Mouse (Mus musculus) MEL (cell line): Measurements from ENCODE around the gene Bri3bp. TPM values are rescaled to one million over a fixed set of nuclear protein-coding genes. Genes with fewer than 3 reads are reported as not detected.

ENCODE experiments used
- DNase-seq: peaks from one replicate; pipeline ENCODE4 v3.0.0; 2011; ENCODE audit warnings: low read depth, low spot score
- H3K27ac ChIP-seq: 2 replicates; pipeline ENCODE4 v1.5.1; 2012; ENCODE audit warnings: low read depth, mild to moderate bottlenecking, control low read depth, low read length, moderate library complexity; ENCODE audit not compliant: control insufficient read depth
- H3K27me3 ChIP-seq, 2 experiments: fragments of 150-350 bp in 1 of 2; sonication (generic) in 1 of 2; 2 replicates each; pipeline ENCODE4 v1.6.1; 2012; ENCODE audit warnings: low read length in 2 of 2, mild to moderate bottlenecking in 2 of 2, improper control_type of control experiment in 1 of 2, moderate library complexity in 1 of 2; ENCODE audit not compliant: insufficient read depth in 2 of 2, control insufficient read depth in 1 of 2
- H3K36me3 ChIP-seq, 2 experiments: 2 replicates each; pipeline ENCODE4 v1.6.1; 2012 to 2014; ENCODE audit warnings: low read length in 2 of 2, improper control_type of control experiment in 1 of 2, inconsistent platforms in 1 of 2, mild to moderate bottlenecking in 1 of 2; ENCODE audit not compliant: insufficient read depth in 2 of 2, control insufficient read depth in 1 of 2
- H3K4me1 ChIP-seq, 2 experiments: fragments of 150-350 bp in 1 of 2; sonication (generic) in 1 of 2; 2 replicates each; pipeline ENCODE4 v1.6.1; 2012; ENCODE audit warnings: low read length in 2 of 2, improper control_type of control experiment in 1 of 2, mild to moderate bottlenecking in 1 of 2; ENCODE audit not compliant: insufficient read depth in 2 of 2, control insufficient read depth in 1 of 2
- H3K4me3 ChIP-seq, 2 experiments: fragments of 150-350 bp in 1 of 2; sonication (generic) in 1 of 2; 2 replicates each; pipeline ENCODE4 v1.5.1; 2012; ENCODE audit warnings: low read depth in 2 of 2, low read length in 2 of 2, mild to moderate bottlenecking in 2 of 2, moderate library complexity in 2 of 2, control low read depth in 1 of 2, improper control_type of control experiment in 1 of 2; ENCODE audit not compliant: control insufficient read depth in 1 of 2, insufficient read depth in 1 of 2
- H3K79me2 ChIP-seq: 2 replicates; pipeline ENCODE4 v1.6.1; 2012; ENCODE audit warnings: mild to moderate bottlenecking, low read length, moderate library complexity; ENCODE audit not compliant: control insufficient read depth, poor library complexity, insufficient read depth
- H3K9ac ChIP-seq: 2 replicates; pipeline ENCODE4 v1.6.1; 2012; ENCODE audit warnings: low read depth, mild to moderate bottlenecking, control low read depth, low read length, moderate library complexity; ENCODE audit not compliant: control insufficient read depth, poor library complexity, severe bottlenecking
- H3K9me3 ChIP-seq: fragments of 150-350 bp; sonication (generic); replicated peaks from 2 replicates; pipeline ENCODE4 v1.6.1; 2012; ENCODE audit warnings: mild to moderate bottlenecking, low read length, improper control_type of control experiment, moderate library complexity; ENCODE audit not compliant: insufficient read depth
- BHLHE40 ChIP-seq: IDR thresholded peaks from 2 replicates; pipeline ENCODE4 v1.6.1; 2012; ENCODE audit warnings: low read depth, mild to moderate bottlenecking, inconsistent platforms, low read length, improper control_type of control experiment, borderline replicate concordance
- CHD1 ChIP-seq: IDR thresholded peaks from 2 replicates; pipeline ENCODE4 v1.6.1; 2012; ENCODE audit warnings: low read depth, mild to moderate bottlenecking, inconsistent platforms, low read length, improper control_type of control experiment
- CHD2 ChIP-seq: IDR thresholded peaks from 2 replicates; pipeline ENCODE4 v1.6.1; 2011; ENCODE audit warnings: low read length, improper control_type of control experiment
- CTCF ChIP-seq, 3 experiments: IDR thresholded peaks in 2 of 3; conservative IDR thresholded peaks in 1 of 3; 2 replicates each; pipeline ENCODE4 v1.5.1; 2011 to 2012; ENCODE audit warnings: low read length in 3 of 3, low read depth in 2 of 3, mild to moderate bottlenecking in 2 of 3, improper control_type of control experiment in 1 of 3, inconsistent platforms in 1 of 3, mixed read lengths in 1 of 3, moderate library complexity in 1 of 3; ENCODE audit not compliant: control insufficient read depth in 1 of 3, insufficient read depth in 1 of 3, poor library complexity in 1 of 3, severe bottlenecking in 1 of 3
- E2F4 ChIP-seq: IDR thresholded peaks from 2 replicates; pipeline ENCODE4 v1.6.1; 2011; ENCODE audit warnings: low read depth, low read length, improper control_type of control experiment, borderline replicate concordance
- EP300 ChIP-seq, 2 experiments: IDR thresholded peaks; 2 replicates each; pipeline ENCODE4 v1.6.1; 2011; ENCODE audit warnings: improper control_type of control experiment in 2 of 2, low read length in 2 of 2, low read depth in 1 of 2, mild to moderate bottlenecking in 1 of 2
- ETS1 ChIP-seq: IDR thresholded peaks from 2 replicates; pipeline ENCODE4 v1.6.1; 2012; ENCODE audit warnings: low read depth, mild to moderate bottlenecking, inconsistent platforms, low read length, improper control_type of control experiment, moderate library complexity
- GABPA ChIP-seq: IDR thresholded peaks from 2 replicates; pipeline ENCODE4 v1.6.1; 2012; ENCODE audit warnings: low read depth, mild to moderate bottlenecking, inconsistent platforms, low read length, improper control_type of control experiment, moderate library complexity
- GATA1 ChIP-seq: IDR thresholded peaks from 2 replicates; pipeline ENCODE4 v1.6.1; 2011; ENCODE audit warnings: low read depth, low read length, improper control_type of control experiment
- HCFC1 ChIP-seq: IDR thresholded peaks from 2 replicates; pipeline ENCODE4 v1.6.1; 2012; ENCODE audit warnings: low read depth, mild to moderate bottlenecking, inconsistent platforms, low read length, improper control_type of control experiment, moderate library complexity
- MAFK ChIP-seq: IDR thresholded peaks from 2 replicates; pipeline ENCODE4 v1.6.1; 2011; ENCODE audit warnings: low read depth, mild to moderate bottlenecking, low read length, improper control_type of control experiment, borderline replicate concordance
- MAZ ChIP-seq: IDR thresholded peaks from 2 replicates; pipeline ENCODE4 v1.6.1; 2012; ENCODE audit warnings: low read depth, mild to moderate bottlenecking, inconsistent platforms, low read length, improper control_type of control experiment
- MEF2A ChIP-seq: IDR thresholded peaks from 2 replicates; pipeline ENCODE4 v1.6.1; 2014; ENCODE audit warnings: low read depth, mild to moderate bottlenecking, inconsistent platforms, low read length, improper control_type of control experiment; ENCODE audit not compliant: poor library complexity, insufficient replicate concordance, severe bottlenecking; ENCODE audit errors: extremely low read depth
- MXI1 ChIP-seq: IDR thresholded peaks from 2 replicates; pipeline ENCODE4 v1.6.1; 2011; ENCODE audit warnings: mild to moderate bottlenecking, low read depth, low read length, improper control_type of control experiment
- MYC ChIP-seq: IDR thresholded peaks from 2 replicates; pipeline ENCODE4 v1.6.1; 2011; ENCODE audit warnings: low read depth, mild to moderate bottlenecking, low read length, improper control_type of control experiment, moderate library complexity
- NELFE ChIP-seq: IDR thresholded peaks from 2 replicates; pipeline ENCODE4 v1.6.1; 2011; ENCODE audit warnings: low read depth, low read length, improper control_type of control experiment
- NRF1 ChIP-seq: IDR thresholded peaks from 2 replicates; pipeline ENCODE4 v1.6.1; 2014; ENCODE audit warnings: low read depth, mild to moderate bottlenecking, inconsistent platforms, low read length, improper control_type of control experiment, moderate library complexity; ENCODE audit not compliant: poor library complexity, insufficient read depth, severe bottlenecking
- POLR2A ChIP-seq, 2 experiments: IDR thresholded peaks; 2 replicates each; pipeline ENCODE4 v1.6.1; 2011 to 2012; ENCODE audit warnings: low read length in 2 of 2, mild to moderate bottlenecking in 2 of 2, control low read depth in 1 of 2, improper control_type of control experiment in 1 of 2, low read depth in 1 of 2, moderate library complexity in 1 of 2; ENCODE audit not compliant: control insufficient read depth in 1 of 2, insufficient read depth in 1 of 2, poor library complexity in 1 of 2
- POLR2AphosphoS5 ChIP-seq: IDR thresholded peaks from 2 replicates; pipeline ENCODE4 v1.6.1; 2012; ENCODE audit warnings: low read depth, borderline replicate concordance, mild to moderate bottlenecking, inconsistent platforms, low read length, moderate library complexity, mixed read lengths
- RAD21 ChIP-seq: IDR thresholded peaks from 2 replicates; pipeline ENCODE4 v1.6.1; 2011; ENCODE audit warnings: mild to moderate bottlenecking, low read depth, low read length, improper control_type of control experiment
- SIN3A ChIP-seq: IDR thresholded peaks from 2 replicates; pipeline ENCODE4 v1.6.1; 2012; ENCODE audit warnings: low read length, improper control_type of control experiment, inconsistent platforms
- SMC3 ChIP-seq: IDR thresholded peaks from 2 replicates; pipeline ENCODE4 v1.6.1; 2011; ENCODE audit warnings: low read depth, low read length, improper control_type of control experiment
- TAL1 ChIP-seq: IDR thresholded peaks from 2 replicates; pipeline ENCODE4 v1.6.1; 2012; ENCODE audit warnings: mild to moderate bottlenecking, inconsistent platforms, low read length, moderate library complexity, mixed read lengths
- TCF12 ChIP-seq: IDR thresholded peaks from 2 replicates; pipeline ENCODE4 v1.6.1; 2014; ENCODE audit warnings: low read depth, mild to moderate bottlenecking, inconsistent platforms, low read length, improper control_type of control experiment, moderate library complexity
- UBTF ChIP-seq: IDR thresholded peaks from 2 replicates; pipeline ENCODE4 v1.6.1; 2012; ENCODE audit warnings: low read depth, mild to moderate bottlenecking, inconsistent platforms, low read length, improper control_type of control experiment, moderate library complexity, borderline replicate concordance; ENCODE audit not compliant: insufficient read depth
- USF1 ChIP-seq: IDR thresholded peaks from 2 replicates; pipeline ENCODE4 v1.6.1; 2014; ENCODE audit warnings: low read depth, mild to moderate bottlenecking, inconsistent platforms, low read length, improper control_type of control experiment, moderate library complexity
- ZKSCAN1 ChIP-seq: IDR thresholded peaks from 2 replicates; pipeline ENCODE4 v1.6.1; 2012; ENCODE audit warnings: low read depth, mild to moderate bottlenecking, inconsistent platforms, low read length, improper control_type of control experiment, moderate library complexity
- ZMIZ1 ChIP-seq: IDR thresholded peaks from 2 replicates; pipeline ENCODE4 v1.6.1; 2012; ENCODE audit warnings: low read depth, mild to moderate bottlenecking, inconsistent platforms, low read length, improper control_type of control experiment, moderate library complexity
- polyA plus RNA-seq, 2 experiments: library from polyadenylated mRNA; stranded (reverse) in 1 of 2; unstranded in 1 of 2; fragments of >175 nt in 1 of 2; fragments of >200 nt in 1 of 2; gene quantifications; 2 replicates each; pipeline versions ENCODE4 v1.2.1 to v1.2.4; 2012; ENCODE audit warnings: low replicate concordance in 2 of 2, low read depth in 1 of 2; ENCODE audit not compliant: insufficient read length in 2 of 2, insufficient read depth in 1 of 2, missing spikeins in 1 of 2
- total RNA-seq: library from RNA; depleted of rRNA; stranded (reverse); fragments of 300-350 nt; gene quantifications from 2 replicates; pipeline ENCODE4 v1.2.3, GENCODE M21; 2012

Bri3bp gene
- total and polyA plus RNA-seq, 3 experiments = 73.7 to 264 (median 87.6) TPM

GRCm38 (mm10) chr5:125392618-125392976 is 48.8 kb upstream of the Bri3bp start:
- H3K4me3 ChIP-seq = peak overlapping the region; percentile 25 to 30
- TF ChIP-seq MXI1 (no peak; the same call in 1 of the 2 replicates), POLR2A (IDR thresholded peaks at IDR 0.05; ENCODE audit: control insufficient read depth in 1 of 2, insufficient read depth in 1 of 2, low read depth in 1 of 2, low read length in 2 of 2, poor library complexity in 1 of 2) (no peak), RAD21 (no peak), GATA1 (no peak), CHD2 (no peak), ZMIZ1 (peak; percentile 36; the same call in 1 of the 2 replicates), EP300 (IDR thresholded peaks at IDR 0.05; ENCODE audit: low read depth in 1 of 2, low read length in 2 of 2) (no peak)
- TF ChIP-seq, all 39 proteins: peak for 1
- H3K27me3 ChIP-seq = no peaks in the 10 kb centered on the region

GRCm38 (mm10) chr5:125392977-125393621 is 48.3 kb upstream of the Bri3bp start:
- peak overlapping the region; percentile 61 to 86 for H3K4me3 ChIP-seq
- peaks cover 9 to 40% of the 10 kb centered on the region in 2 experiments for H3K4me1 ChIP-seq
- peak; percentile 99 for DNase-seq
- peak overlapping the region; percentile 99 for H3K27ac ChIP-seq
- peaks cover 6 to 34% of the 10 kb centered on the region in 2 experiments for H3K36me3 ChIP-seq
- H3K9ac ChIP-seq = peak overlapping the region; percentile 92
- peaks cover 22% of the 10 kb centered on the region for H3K79me2 ChIP-seq
- no peaks in the 10 kb centered on the region for H3K27me3 ChIP-seq
- no peaks in the 10 kb centered on the region for H3K9me3 ChIP-seq
- TF ChIP-seq USF1 (peak; percentile 83), TCF12 (peak; percentile 69; the same call in 1 of the 2 replicates), UBTF (0 out of 2 replicates have a peak, but pooled peaks have one; percentile 47), MAZ (peak; percentile 100), CTCF (IDR thresholded peaks at IDR 0.05 in 2 of 3, conservative IDR thresholded peaks at IDR 0.05 in 1 of 3; ENCODE audit: control insufficient read depth in 1 of 3, insufficient read depth in 1 of 3, low read depth in 2 of 3, low read length in 3 of 3, poor library complexity in 1 of 3, severe bottlenecking in 1 of 3) (no peak), BHLHE40 (no peak; the same call in 1 of the 2 replicates), SIN3A (peak; percentile 96), MYC (peak; percentile 90), NELFE (peak; percentile 73), GABPA (peak; percentile 57; the same call in 1 of the 2 replicates), HCFC1 (peak; percentile 85), TAL1 (no peak), NRF1 (peak; percentile 62), SMC3 (no peak), RAD21 (no peak), E2F4 (no peak), CHD1 (no peak), MAFK (no peak), GATA1 (no peak), POLR2AphosphoS5 (peak; percentile 84; the same call in 1 of the 2 replicates), ZKSCAN1 (no peak), ZMIZ1 (peak; percentile 59; the same call in 1 of the 2 replicates), ETS1 (peak; percentile 63; the same call in 1 of the 2 replicates), MXI1 (peak; percentile 58; the same call in 1 of the 2 replicates), POLR2A (IDR thresholded peaks at IDR 0.05; ENCODE audit: control insufficient read depth in 1 of 2, insufficient read depth in 1 of 2, low read depth in 1 of 2, low read length in 2 of 2, poor library complexity in 1 of 2) (peak; percentile 72 to 79), MEF2A (0 out of 2 replicates have a peak, but pooled peaks have one; percentile 20)

More at GRCm38 (mm10) chr5:125392618-125392976, 48.8 kb upstream of the Bri3bp start:
- Histone ChIP-seq H3K36me3 (peaks cover 7 to 35% of the 10 kb centered on the region in 2 experiments), H3K4me1 (peaks cover 9 to 40% of the 10 kb centered on the region in 2 experiments), H3K27ac (peak overlapping the region; percentile 70), H3K79me2 (peaks cover 23% of the 10 kb centered on the region), H3K9ac (peak overlapping the region; percentile 61), H3K9me3 (no peaks in the 10 kb centered on the region)
- no peak for DNase-seq
